Mouse (Mus musculus) kidney, embryonic 14.5 days (tissue): ENCODE data around the gene Wdr5. TPM values are rescaled to one million over a fixed set of nuclear protein-coding genes. Genes with fewer than 3 reads are reported as not detected.

Source experiments
- ATAC-seq: fragments of 200-750 bp; cut with Nextera tagmentation; 2 replicates; pipeline ENCODE4 v1.8.0; 2017; ENCODE audit warnings: moderate number of reproducible peaks, mild to moderate bottlenecking, moderate TSS enrichment, moderate library complexity; ENCODE audit not compliant: low FRiP score, low TSS enrichment
- H3K27ac ChIP-seq: fragments of 300-500 bp; sonication (generic); 2 replicates; pipeline ENCODE4 v1.5.1; 2014; ENCODE audit warnings: low read depth, mild to moderate bottlenecking, low read length, moderate library complexity, mixed read lengths
- H3K27me3 ChIP-seq: fragments of 300-500 bp; sonication (generic); 2 replicates; pipeline ENCODE4 v1.6.1; 2014; ENCODE audit warnings: mild to moderate bottlenecking, low read length; ENCODE audit not compliant: control insufficient read depth, insufficient read depth
- H3K36me3 ChIP-seq: fragments of 300-500 bp; sonication (generic); 2 replicates; pipeline ENCODE4 v1.6.1; 2014; ENCODE audit warnings: low read length, mixed read lengths; ENCODE audit not compliant: control insufficient read depth, insufficient read depth
- H3K4me1 ChIP-seq: fragments of 300-500 bp; sonication (generic); 2 replicates; pipeline ENCODE4 v1.6.1; 2014; ENCODE audit warnings: low read length, mixed read lengths; ENCODE audit not compliant: control insufficient read depth, insufficient read depth
- H3K4me2 ChIP-seq: fragments of 300-500 bp; sonication (generic); replicated peaks from 2 replicates; pipeline ENCODE4 v1.6.1; 2014; ENCODE audit warnings: low read depth, mild to moderate bottlenecking, low read length
- H3K4me3 ChIP-seq: fragments of 300-500 bp; sonication (generic); 2 replicates; pipeline ENCODE4 v1.5.1; 2014; ENCODE audit warnings: mild to moderate bottlenecking, low read length
- H3K9ac ChIP-seq: fragments of 300-500 bp; sonication (generic); 2 replicates; pipeline ENCODE4 v1.6.1; 2014; ENCODE audit warnings: low read depth, mild to moderate bottlenecking, low read length, moderate library complexity
- H3K9me3 ChIP-seq: fragments of 300-500 bp; sonication (generic); 2 replicates; pipeline ENCODE4 v1.6.1; 2016; ENCODE audit warnings: low read length; ENCODE audit not compliant: control insufficient read depth
- WGBS: fragments of 180-500 bp; shearing (Covaris S2); extraction: QIAGEN DNeasy Blood & Tissue Kit; methylation state at CpG from one replicate; pipeline ENCODE4 v1.1.7; 2014; 5-methylcytosine and 5-hydroxymethylcytosine counted together
- polyA plus RNA-seq: library from polyadenylated mRNA; unstranded; fragments of >200 nt; fragmentation: Nextera tagmentation; extraction: Ambion mirVana; gene quantifications from 2 replicates; pipeline ENCODE4 v1.2.1, GENCODE M21; 2014

The Wdr5 gene
- polyA plus RNA-seq, 1 experiment from 2014 or later: 73.5 TPM

DNA sequence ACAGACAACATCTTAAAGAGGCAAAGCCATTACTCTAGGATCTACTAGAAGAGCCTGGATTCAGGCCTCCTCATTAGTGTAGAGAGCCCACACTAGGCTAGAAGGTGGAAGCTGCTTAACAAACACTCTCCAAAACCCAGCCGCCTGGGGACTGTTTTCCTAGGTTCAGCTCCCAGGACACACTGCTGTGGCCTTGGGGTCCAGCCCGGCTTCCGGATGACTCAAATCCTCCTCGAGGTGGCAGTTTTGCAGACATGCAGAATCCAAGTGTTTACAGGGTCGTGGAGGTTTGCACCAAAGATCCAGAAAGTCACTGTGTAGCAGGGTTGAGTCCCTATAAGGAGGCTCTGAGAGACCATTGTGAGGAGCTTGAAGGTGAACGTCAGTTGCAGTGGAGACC is 42.0 kb downstream of the Wdr5 start:
- no peak for ATAC-seq
- H3K27me3 ChIP-seq: no peaks in the 10 kb centered on the region
- H3K4me2 ChIP-seq: no peak overlapping the region
- 87% methylated on average over 6 of the region's 6 CpGs for WGBS
- no peak overlapping the region for H3K9ac ChIP-seq
- no peak overlapping the region for H3K27ac ChIP-seq
- H3K9me3 ChIP-seq: no peaks in the 10 kb centered on the region
- H3K4me1 ChIP-seq: no peaks in the 10 kb centered on the region
- no peaks in the 10 kb centered on the region for H3K36me3 ChIP-seq
- H3K4me3 ChIP-seq: no peak overlapping the region

DNA sequence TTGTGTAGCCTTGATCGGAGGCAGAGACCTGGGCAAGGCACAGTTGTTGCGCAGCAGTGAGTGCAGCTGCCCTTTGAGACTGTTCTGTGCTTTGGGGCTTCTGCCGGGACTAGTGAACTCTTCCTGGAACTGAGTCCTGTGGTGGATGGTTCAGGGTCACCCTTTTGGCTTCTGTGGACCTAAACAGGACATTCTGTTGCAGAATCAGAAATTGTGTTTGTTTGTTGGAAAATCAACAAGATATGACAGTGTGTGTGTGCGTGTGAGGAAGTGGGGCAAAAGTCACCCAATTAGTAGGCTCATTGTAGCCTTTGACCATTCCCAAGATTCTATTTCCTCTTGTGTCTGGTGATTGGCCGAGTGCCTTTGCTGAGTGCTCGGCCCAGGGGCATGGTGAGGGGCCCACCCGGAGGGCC is 45.8 kb downstream of the Wdr5 start:
- 70% methylated on average over 7 of the region's 7 CpGs for WGBS
- 0 out of 2 replicates have a peak, but pooled peaks cover 3% of the 10 kb centered on the region for H3K27me3 ChIP-seq
- no peak overlapping the region for H3K4me2 ChIP-seq
- no peaks in the 10 kb centered on the region for H3K36me3 ChIP-seq
- H3K27ac ChIP-seq: no peak overlapping the region
- no peak overlapping the region for H3K4me3 ChIP-seq
- H3K9me3 ChIP-seq: no peaks in the 10 kb centered on the region
- ATAC-seq: no peak
- no peak overlapping the region for H3K9ac ChIP-seq
- no peaks in the 10 kb centered on the region for H3K4me1 ChIP-seq

DNA sequence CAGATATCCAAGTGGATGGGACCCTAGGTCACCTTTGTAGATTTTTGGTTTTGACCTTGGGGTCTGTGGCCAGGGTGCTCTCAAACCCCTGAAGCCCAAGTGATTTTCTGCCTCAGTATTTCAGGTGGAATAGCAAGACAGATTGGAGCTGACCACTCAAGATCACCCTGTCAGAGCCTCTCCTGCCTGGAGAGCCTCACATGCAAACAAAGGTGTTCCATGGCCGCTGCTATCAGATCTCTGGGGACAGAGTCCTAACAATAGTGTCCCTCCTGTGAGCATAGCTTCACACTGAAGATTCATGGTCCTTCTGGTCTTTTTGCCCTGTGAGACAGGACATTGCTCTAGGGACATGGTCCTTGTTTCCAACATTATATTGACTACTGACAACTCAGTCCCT is 46.2 kb downstream of the Wdr5 start:
- 71% methylated on average over 1 of the region's 1 CpGs for WGBS
- ATAC-seq: no peak

DNA sequence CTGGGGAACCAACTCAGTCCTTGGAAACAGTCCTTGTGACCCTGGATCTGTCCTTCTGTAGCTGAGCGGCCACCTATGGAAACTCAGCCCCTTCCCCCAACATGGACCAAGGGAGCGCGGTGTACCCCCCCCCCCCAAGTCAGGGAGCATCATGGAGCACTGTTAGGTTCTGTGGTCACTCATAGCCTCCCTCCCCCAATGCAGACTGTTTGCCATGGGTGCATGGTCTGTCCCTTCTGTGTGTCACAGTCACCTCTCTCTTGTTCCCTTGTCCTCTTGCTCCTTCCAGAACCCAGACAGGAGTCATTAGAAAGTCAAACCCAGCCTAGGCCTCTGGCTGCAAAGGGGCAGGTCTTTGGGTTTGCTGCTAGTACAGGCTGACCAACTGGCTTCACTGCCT is 46.9 kb downstream of the Wdr5 start:
- Histone ChIP-seq H3K4me3 (no peak overlapping the region), H3K4me1 (no peaks in the 10 kb centered on the region), H3K9me3 (no peaks in the 10 kb centered on the region), H3K27ac (no peak overlapping the region), H3K4me2 (no peak overlapping the region), H3K27me3 (0 out of 2 replicates have a peak, but pooled peaks cover 3% of the 10 kb centered on the region), H3K36me3 (no peaks in the 10 kb centered on the region), H3K9ac (no peak overlapping the region)
- WGBS: 87% methylated on average over 3 of the region's 3 CpGs
- no peak for ATAC-seq

More for the DNA sequence above, 46.2 kb downstream of the Wdr5 start:
- Histone ChIP-seq H3K27me3 (0 out of 2 replicates have a peak, but pooled peaks cover 3% of the 10 kb centered on the region), H3K4me3 (no peak overlapping the region), H3K27ac (no peak overlapping the region), H3K4me1 (no peaks in the 10 kb centered on the region), H3K4me2 (no peak overlapping the region), H3K9ac (no peak overlapping the region), H3K9me3 (no peaks in the 10 kb centered on the region), H3K36me3 (no peaks in the 10 kb centered on the region)

DNA sequence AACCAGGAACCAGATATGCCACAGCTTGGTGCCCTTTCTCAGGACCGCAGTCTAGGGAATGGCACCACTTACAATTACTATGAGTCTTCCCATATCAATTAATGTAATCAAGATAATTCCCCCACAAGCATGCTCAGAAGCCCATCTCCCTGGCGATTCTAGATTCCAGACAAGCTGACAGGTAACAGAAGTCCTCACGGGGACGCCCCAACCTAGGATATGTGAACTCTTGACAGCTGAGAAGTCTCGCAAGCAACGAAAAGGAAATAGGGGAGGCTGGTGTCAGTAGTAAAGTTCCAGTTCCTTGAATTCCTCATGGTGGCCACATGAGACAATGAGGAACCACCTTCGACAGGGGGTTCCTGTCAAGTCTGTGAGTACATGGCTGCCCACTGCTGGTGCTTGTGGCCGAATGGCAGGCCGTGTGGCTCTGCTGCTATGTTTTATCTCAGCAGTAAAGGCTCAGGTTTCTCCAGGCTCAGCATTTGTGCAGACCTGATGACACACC is 48.7 kb downstream of the Wdr5 start:
- Histone ChIP-seq H3K4me3 (no peak overlapping the region), H3K9ac (no peak overlapping the region), H3K9me3 (no peaks in the 10 kb centered on the region), H3K36me3 (no peaks in the 10 kb centered on the region), H3K4me2 (no peak overlapping the region), H3K27me3 (0 out of 2 replicates have a peak, but pooled peaks cover 3% of the 10 kb centered on the region), H3K4me1 (no peaks in the 10 kb centered on the region), H3K27ac (no peak overlapping the region)
- ATAC-seq: no peak
- WGBS: 67% methylated on average over 9 of the region's 9 CpGs

GRCm38 (mm10) chr2:27564694-27565093 is 49.7 kb downstream of the Wdr5 start:
- Histone ChIP-seq H3K27me3 (0 out of 2 replicates have a peak, but pooled peaks cover 3% of the 10 kb centered on the region), H3K4me3 (no peak overlapping the region), H3K4me1 (no peaks in the 10 kb centered on the region), H3K36me3 (no peaks in the 10 kb centered on the region), H3K9me3 (no peaks in the 10 kb centered on the region), H3K4me2 (no peak overlapping the region), H3K27ac (no peak overlapping the region), H3K9ac (no peak overlapping the region)
- no peak for ATAC-seq
- WGBS: 89% methylated on average over 4 of the region's 4 CpGs

GRCm38 (mm10) chr2:27565316-27566103 is 50.6 kb downstream of the Wdr5 start:
- Histone ChIP-seq H3K27me3 (0 out of 2 replicates have a peak, but pooled peaks cover 3% of the 10 kb centered on the region), H3K9ac (no peak overlapping the region), H3K4me3 (no peak overlapping the region), H3K36me3 (no peaks in the 10 kb centered on the region), H3K4me1 (no peaks in the 10 kb centered on the region), H3K27ac (no peak overlapping the region), H3K4me2 (no peak overlapping the region), H3K9me3 (no peaks in the 10 kb centered on the region)
- ATAC-seq: no peak
- 71% methylated on average over 12 of the region's 12 CpGs for WGBS

GRCm38 (mm10) chr2:27570856-27571255 is 55.9 kb downstream of the Wdr5 start:
- no peaks in the 10 kb centered on the region for H3K27me3 ChIP-seq
- H3K27ac ChIP-seq: no peak overlapping the region
- WGBS: 61% methylated on average over 5 of the region's 5 CpGs
- H3K36me3 ChIP-seq: no peaks in the 10 kb centered on the region
- no peak for ATAC-seq
- peaks cover 8% of the 10 kb centered on the region; the same call in 1 of the 2 replicates for H3K4me1 ChIP-seq
- H3K4me2 ChIP-seq: no peak overlapping the region
- H3K9me3 ChIP-seq: no peaks in the 10 kb centered on the region
- H3K9ac ChIP-seq: no peak overlapping the region
- no peak overlapping the region for H3K4me3 ChIP-seq

- peak; percentile 39; the same call in 1 of the 2 replicates for ATAC-seq
- H3K27me3 ChIP-seq: no peaks in the 10 kb centered on the region
- peak overlapping the region; percentile 24 for H3K27ac ChIP-seq
- no peaks in the 10 kb centered on the region for H3K36me3 ChIP-seq
- H3K9ac ChIP-seq: no peak overlapping the region
- H3K4me1 ChIP-seq: peaks cover 8% of the 10 kb centered on the region; the same call in 1 of the 2 replicates
- no peak overlapping the region for H3K4me2 ChIP-seq
- no peaks in the 10 kb centered on the region for H3K9me3 ChIP-seq
- 42% methylated on average over 8 of the region's 8 CpGs for WGBS
- H3K4me3 ChIP-seq: no peak overlapping the region
These were observed 57.4 kb downstream of the Wdr5 start for GRCm38 (mm10) chr2:27572261-27572793.
